Mouse (Mus musculus): ENCODE data around the gene Gmcl1.
A peak's percentile ranks its signal among the peaks of the same experiment; 100 is the strongest.

Gene Gmcl1

GRCm38 (mm10) chr6:86733183-86733876 lies at the start of gene Gmcl1:
Gmcl1 (minus strand) TSS chr6:86733383.
- DNase-seq (ENCODE audit: low read depth in 1 of 2, low spot score in 2 of 2), result peak; percentile 74 to 91

GRCm38 (mm10) chr6:86782342-86782741 lies 49.2 kb upstream of the Gmcl1 start:
- no peak for DNase-seq (ENCODE audit: low read depth in 1 of 2, low spot score in 2 of 2)

DNA sequence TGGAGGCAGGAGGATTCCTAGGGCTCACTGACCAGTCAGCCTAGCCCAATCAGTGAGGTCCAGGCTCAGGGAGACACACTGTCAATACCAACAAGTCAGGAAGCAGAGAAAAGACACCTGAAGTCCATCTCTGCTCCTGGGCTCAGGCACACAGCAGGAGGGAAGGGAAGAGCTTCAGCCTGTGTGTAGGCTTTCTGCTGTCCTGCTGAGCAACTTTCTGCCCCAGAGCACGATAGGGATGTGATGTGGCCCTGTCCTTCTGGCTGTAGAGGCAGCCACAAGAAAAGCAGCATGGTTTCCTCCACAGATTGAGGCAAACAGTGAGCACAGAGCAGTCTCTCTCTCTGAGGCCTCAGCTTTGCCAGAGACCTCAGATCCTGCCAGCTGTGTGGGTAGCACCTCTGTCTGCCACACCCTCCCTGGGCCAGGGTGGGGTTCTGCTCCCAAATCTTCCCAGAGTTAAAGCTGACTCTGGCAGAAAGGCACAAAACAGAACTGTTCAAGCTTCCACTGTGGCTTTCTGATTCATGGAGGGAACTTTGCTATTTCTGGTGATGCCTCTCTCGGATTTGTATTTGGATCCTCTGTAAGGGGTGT lies 48.3 kb upstream of the Gmcl1 start:
- DNase-seq (ENCODE audit: low read depth in 1 of 2, low spot score in 2 of 2), result no peak

- peak; percentile 26 to 49 for DNase-seq (ENCODE audit: low read depth in 1 of 2, low spot score in 2 of 2)
Observed at GRCm38 (mm10) chr6:86778910-86779594, 45.9 kb upstream of the Gmcl1 start.

DNA sequence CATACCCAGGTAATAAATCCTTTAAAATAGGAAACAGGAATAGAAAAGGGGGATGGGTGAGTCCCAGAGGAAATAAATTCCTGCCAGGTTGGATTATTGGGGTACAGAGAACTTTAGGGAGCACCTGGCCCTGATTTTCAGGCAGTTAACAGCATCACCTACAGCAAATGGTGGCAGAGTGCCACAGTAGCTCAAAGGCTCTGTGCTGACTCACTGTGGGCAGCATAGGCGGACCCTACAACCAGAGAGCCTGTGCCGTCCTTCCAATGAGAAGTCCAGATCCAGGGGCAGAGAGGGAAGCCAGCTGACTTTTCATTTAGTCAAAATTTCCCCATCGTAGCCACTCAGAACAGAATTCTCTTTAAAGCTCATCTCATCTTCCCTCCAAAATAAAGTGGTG lies 44.0 kb upstream of the Gmcl1 start:
- DNase-seq (ENCODE audit: low read depth in 1 of 2, low spot score in 2 of 2), result no peak

- no peak for DNase-seq (ENCODE audit: low read depth in 1 of 2, low spot score in 2 of 2)
Observed at GRCm38 (mm10) chr6:86776706-86777071, 43.5 kb upstream of the Gmcl1 start.

- DNase-seq (ENCODE audit: low read depth in 1 of 2, low spot score in 2 of 2), result no peak
Observed at GRCm38 (mm10) chr6:86776001-86776705, 43.0 kb upstream of the Gmcl1 start.

DNA sequence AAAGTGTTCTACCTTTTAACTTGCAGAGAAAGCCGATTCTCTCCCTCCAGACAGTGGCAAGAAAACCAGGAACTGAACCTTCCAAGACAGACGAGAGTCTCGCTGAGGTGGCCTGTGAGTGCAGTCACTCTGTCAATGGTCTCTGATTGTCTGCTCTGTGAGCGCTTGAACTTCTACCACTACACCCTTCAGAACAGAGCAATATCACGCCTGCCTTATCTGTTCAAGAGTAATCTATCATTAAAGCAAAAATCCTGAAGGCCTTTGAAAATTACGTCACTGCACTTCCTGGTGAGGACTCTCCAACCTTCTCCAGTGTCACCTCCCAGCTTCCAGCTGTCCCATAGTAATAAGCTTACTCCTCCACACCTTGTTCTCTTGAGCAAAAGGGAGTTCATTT lies 41.8 kb upstream of the Gmcl1 start:
- no peak for DNase-seq (ENCODE audit: low read depth in 1 of 2, low spot score in 2 of 2)

DNA sequence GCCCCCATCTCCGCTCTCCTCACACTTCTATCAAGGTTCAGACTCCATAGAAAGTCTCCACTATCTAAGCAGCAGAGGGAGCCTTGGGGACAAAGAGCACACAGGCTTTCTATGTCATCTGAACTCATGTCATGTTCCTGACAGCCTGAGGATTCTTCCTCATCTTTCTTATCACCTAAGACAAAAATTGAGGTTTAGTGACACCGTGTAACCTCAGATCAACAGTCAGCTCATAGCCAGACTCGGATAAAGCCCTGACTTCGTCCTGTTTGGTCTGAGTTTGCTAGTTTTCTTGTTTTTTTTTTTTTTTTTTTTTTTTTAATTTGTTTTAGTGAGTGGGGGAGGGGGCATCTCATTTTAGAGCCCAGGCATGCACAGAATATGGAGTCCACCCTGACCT lies 40.6 kb upstream of the Gmcl1 start:
- no peak for DNase-seq (ENCODE audit: low read depth in 1 of 2, low spot score in 2 of 2)

DNA sequence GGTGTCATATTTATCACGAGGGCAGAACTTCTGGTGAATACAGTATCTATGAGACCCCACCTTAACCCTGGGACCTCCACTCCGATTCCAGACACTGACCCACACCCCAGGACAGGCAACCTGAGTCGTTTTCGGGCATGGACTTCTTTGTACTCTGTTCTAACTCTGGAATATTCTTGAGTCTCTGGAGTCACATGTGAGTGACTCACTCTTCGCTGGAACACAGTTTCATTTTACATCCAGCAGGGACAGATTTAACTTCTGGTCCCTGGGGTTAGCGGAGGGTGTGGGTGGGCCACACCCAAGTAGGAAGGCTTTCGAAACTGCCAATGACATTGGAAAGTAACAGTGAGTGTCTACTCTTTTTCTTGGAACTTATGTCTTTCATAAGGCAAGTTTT lies 39.4 kb upstream of the Gmcl1 start:
- DNase-seq (ENCODE audit: low read depth in 1 of 2, low spot score in 2 of 2), result peak; percentile 15 to 21

DNA sequence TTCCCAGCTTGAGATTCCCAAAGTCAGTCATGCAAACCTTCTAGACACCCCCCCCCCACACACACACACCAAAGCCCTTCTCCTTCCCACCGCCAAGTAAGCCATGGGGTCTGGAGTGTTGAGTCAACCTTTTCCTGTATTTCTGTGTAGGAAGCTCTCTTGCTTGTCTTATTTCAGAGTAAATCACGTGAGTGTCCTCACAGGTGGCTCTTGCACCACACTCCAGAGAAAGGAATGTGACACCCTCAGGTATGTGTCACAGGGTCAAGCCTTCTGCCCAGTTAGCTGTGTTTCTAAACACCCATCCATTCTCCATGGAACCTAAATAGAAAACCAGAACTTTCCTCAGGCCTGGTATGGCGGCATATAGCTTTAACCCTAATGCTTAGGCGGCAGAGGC lies 35.8 kb upstream of the Gmcl1 start:
- no peak for DNase-seq (ENCODE audit: low read depth in 1 of 2, low spot score in 2 of 2)

DNA sequence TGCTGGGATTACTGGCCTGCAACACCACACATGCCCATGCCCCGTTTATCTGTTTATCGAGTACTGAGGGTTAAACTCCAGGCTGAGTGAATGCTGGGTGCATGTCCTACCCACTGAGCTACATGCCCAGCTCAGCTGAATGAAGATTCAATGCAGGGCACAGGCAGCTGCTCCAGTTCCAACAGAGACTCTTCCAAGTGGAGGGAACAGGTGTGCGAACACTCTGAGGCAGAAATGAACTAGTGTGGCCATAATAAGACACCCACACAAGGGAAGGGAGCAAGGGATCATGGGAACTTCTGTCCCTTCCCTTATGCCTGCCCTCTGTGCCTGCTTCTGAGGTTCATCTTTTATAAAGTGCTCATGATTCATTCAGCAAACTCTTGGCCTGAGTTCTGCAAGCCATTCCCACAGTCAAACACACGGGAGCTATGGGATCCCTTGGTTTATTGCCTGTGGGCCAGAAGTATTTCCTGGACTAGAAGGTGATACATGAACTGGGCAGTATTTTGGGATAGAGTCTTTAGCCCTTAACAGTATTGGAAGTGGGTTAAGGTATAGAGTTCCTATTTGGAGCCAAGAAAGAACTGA lies 35.1 kb upstream of the Gmcl1 start:
- DNase-seq (ENCODE audit: low read depth in 1 of 2, low spot score in 2 of 2), result no peak

GRCm38 (mm10) chr6:86767465-86767864 lies 34.3 kb upstream of the Gmcl1 start:
- DNase-seq (ENCODE audit: low read depth in 1 of 2, low spot score in 2 of 2), result no peak

DNA sequence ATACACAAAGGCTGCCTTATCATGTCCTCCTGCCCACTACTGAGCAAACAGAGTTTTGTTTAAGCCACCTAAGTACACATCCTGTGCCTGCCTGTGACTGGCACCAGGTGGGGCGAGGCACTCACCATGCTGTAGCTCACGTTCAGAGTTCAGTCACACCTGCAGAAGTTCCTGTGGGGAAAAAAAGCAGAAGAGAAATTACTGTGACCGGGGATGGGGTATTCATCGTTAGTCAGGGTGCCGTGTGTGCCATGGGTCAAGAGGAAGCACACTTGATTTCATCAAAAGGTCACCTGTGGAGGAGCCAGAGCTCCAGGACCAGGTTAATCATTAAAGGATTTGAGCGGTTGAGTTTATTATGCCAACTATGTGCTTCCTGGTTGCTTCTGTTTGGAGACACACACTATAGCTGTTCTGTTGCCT lies 32.5 kb upstream of the Gmcl1 start:
- no peak for DNase-seq (ENCODE audit: low read depth in 1 of 2, low spot score in 2 of 2)

GRCm38 (mm10) chr6:86754105-86754863 lies 21.1 kb upstream of the Gmcl1 start:
- no peak for DNase-seq (ENCODE audit: low read depth in 1 of 2, low spot score in 2 of 2)

DNA sequence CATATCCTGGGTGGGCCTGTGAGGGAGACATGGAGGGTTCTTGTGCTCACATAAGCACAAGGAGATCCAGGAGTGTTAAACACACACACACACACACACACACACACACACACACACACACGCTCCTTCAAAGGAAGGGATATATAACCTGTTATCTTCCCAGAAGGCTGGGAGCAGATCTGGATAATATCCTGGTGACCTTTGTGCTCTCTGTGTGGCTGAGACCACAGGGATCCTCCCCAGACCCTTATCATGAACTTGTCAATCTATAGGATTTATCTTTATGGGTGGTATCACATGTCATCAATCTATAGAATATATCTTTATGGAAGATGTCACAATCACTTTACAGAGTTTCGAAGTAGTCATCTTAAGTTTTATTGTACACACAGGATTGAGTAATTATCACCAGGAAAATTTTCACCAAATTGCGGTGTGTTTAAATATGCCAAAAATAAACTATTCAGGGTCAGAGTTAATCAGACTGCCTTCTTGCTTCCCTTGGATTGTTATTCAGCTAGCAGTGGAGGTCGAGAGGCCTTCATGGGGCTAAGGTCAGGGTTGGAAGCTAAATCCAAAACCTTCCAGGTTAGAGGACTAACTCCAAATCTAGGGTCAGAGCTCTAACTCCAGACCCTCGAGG lies 19.8 kb upstream of the Gmcl1 start:
- DNase-seq (ENCODE audit: low read depth in 1 of 2, low spot score in 2 of 2), result no peak

DNA sequence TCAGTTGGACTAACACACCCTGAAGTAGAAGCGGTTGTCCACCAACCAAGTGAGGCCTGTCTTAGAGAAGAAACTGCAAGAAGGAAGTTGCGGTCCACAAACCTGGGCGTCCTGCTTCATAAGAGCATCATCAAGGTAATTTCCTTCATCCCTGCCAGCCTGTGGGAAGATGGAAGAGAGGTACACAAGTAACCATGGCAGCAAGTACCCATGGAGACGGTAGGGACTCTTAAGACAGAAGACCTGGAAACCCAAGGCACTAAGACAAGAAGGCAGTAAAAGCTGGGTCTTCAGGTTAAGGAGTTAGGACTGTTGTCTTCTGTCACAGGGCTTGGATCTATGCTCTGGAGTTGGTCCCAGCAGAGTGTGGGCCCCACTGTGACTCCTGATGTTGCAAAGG lies 17.8 kb upstream of the Gmcl1 start:
- no peak for DNase-seq (ENCODE audit: low read depth in 1 of 2, low spot score in 2 of 2)

DNA sequence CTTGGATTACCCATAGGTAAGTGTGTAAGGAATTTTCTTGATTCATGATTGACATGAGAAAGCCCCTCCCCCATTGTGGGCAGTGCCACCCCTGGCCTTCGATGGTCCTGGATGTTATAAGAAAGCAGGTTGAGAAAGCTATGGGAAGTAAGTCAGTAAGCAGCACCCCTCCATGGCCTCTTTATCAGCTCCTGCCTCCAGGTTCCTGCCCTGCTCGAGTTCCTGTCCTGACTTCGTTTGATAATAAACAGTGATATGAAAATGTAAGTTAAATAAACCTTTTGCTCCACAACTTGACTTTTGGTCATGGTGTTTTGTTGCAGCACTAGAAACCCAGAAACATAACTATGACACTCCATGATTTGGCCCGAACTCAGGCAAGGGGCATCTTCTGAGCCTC lies 16.6 kb upstream of the Gmcl1 start:
- DNase-seq (ENCODE audit: low read depth in 1 of 2, low spot score in 2 of 2), result no peak

DNA sequence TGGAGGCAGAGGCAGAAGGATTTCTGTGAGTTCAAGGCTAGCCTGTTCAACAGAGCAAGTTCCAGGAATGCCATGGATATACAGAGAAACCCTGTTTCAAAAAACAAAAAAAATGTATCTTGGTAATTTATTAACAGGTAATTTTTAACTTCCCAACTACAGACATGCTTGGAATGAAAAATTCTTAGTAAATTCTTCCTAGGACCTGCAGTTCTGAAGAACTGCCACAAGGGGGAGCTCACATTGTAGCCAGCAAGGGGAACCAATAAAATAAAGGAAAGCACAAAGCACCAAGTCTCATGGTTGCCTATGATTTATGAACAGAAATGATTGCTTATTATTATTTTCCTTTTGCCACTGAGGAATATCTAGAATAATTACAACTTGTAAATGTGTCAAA lies 14.0 kb upstream of the Gmcl1 start:
- DNase-seq (ENCODE audit: low read depth in 1 of 2, low spot score in 2 of 2), result peak in 1 of 2 experiments; percentile 10

DNA sequence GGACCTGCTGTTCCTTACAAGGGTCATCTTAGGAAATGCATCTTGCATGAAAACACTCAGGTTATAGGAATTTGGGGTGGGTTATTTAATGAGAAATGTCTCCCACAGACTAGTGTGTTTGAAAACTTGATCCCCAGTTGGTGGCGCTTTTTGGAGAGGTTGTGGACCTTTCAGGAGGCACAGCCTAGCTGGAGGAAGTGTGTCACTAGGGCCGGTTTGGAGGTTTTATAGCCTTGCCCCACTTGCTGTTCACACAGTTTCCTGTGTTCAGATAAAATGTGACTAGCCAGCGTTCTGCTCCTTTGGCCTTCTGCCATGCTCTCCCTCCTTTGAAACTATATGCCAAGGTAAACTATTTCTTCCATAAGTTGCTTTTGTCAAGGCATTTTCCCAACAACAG lies 7.5 kb upstream of the Gmcl1 start:
- DNase-seq (ENCODE audit: low read depth in 1 of 2, low spot score in 2 of 2), result no peak
